ENCODE assay signal across 32 mouse cellular contexts in the genomic region with DNA sequence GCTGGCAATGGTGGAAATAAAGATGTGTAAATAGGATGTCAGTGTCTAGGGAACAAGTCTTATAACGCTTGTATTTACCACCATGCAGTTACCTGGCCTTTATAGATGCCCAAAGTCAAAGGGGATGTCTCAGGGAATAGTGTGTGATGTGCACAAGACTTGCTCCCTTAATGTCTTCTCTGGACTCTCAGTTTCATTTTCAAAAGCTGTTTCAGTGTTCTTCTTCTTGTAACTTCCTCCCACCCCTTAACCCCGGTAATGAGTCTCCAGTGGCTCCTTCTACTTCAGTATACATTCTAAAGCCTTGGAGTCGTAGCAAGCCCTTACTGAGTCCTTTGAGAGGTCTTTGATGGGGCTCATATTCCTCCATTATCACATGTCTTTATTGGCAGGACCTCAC. TPM values are rescaled to one million over a fixed set of nuclear protein-coding genes. Genes with fewer than 3 reads are reported as not detected.
DNase-seq lines count a peak whose midpoint lies in the region; ATAC-seq lines count a peak whose summit lies in the region.
"Had no signal": no experiment of that assay in that cellular context is flagged by ENCODE, and none has a peak within 500 bp of the region (broad histone marks: within the 10 kb centered on the region; RNA-seq: fewer than 3 reads in every experiment).

No protein-coding gene starts in this region.

- H3K9me3 ChIP-seq in kidney, embryonic 16.5 days (ENCODE audit: low read length): no peaks in the 10 kb centered on the region
- no peaks in the 10 kb centered on the region for H3K9me3 ChIP-seq in midbrain, embryonic 15.5 days
- H3K9me3 ChIP-seq: embryonic facial prominence, embryonic 12.5 days; embryonic facial prominence, embryonic 15.5 days; heart, embryonic 12.5 days; heart, embryonic 15.5 days; hindbrain, embryonic 10.5 days; hindbrain, embryonic 13.5 days; intestine, embryonic 15.5 days had no signal

- DNase-seq in CD4-positive, CD25-positive, alpha-beta regulatory T cell, adult 2 months (ENCODE audit: low read depth, low spot score): peak; percentile 23
- peak; percentile 35 for DNase-seq in induced T-regulatory cell, adult 2 months (ENCODE audit: low read depth)
- DNase-seq in gastrocnemius, postnatal 14 days: no peak
- DNase-seq in lung, postnatal 10 days: no peak
- DNase-seq: adrenal gland, adult 8-10 months; adrenal gland, postnatal 25 days; cerebellum, adult 11-12 months; cerebellum, adult 8-10 months; cerebellum, postnatal 14 days; gastrocnemius, postnatal 36 days; heart, adult 18-20 months; heart, postnatal 10 days; heart, postnatal 36 days; kidney, adult 11 months had no signal

- no peaks in the 10 kb centered on the region for H3K4me1 ChIP-seq in kidney, embryonic 16.5 days (ENCODE audit: insufficient read depth, low read length)
- H3K4me1 ChIP-seq in midbrain, embryonic 15.5 days: no peaks in the 10 kb centered on the region
- H3K4me1 ChIP-seq: embryonic facial prominence, embryonic 12.5 days; embryonic facial prominence, embryonic 15.5 days; heart, embryonic 12.5 days; heart, embryonic 15.5 days; hindbrain, embryonic 10.5 days; hindbrain, embryonic 13.5 days; intestine, embryonic 15.5 days had no signal

- no peak overlapping the region for H3K4me2 ChIP-seq in kidney, embryonic 16.5 days (replicated peaks; ENCODE audit: low read depth, low read length)
- H3K4me2 ChIP-seq in midbrain, embryonic 15.5 days: no peak overlapping the region
- H3K4me2 ChIP-seq: embryonic facial prominence, embryonic 12.5 days; embryonic facial prominence, embryonic 15.5 days; heart, embryonic 12.5 days; heart, embryonic 15.5 days; hindbrain, embryonic 13.5 days; intestine, embryonic 15.5 days had no signal

- ATAC-seq in activated CD4-positive, CD25-positive, alpha-beta regulatory T cell, adult 4 months: peak; percentile 43
- peak; percentile 61 for ATAC-seq in megakaryocyte progenitor cell, adult 5-6 weeks (replicated peaks; ENCODE audit: poor library complexity)
- no peak for ATAC-seq in kidney, embryonic 16.5 days (ENCODE audit: low FRiP score, low TSS enrichment)
- ATAC-seq in midbrain, embryonic 15.5 days (replicated peaks): no peak
- ATAC-seq: forebrain, embryonic 14.5 days; hindbrain, embryonic 16.5 days; intestine, embryonic 15.5 days had no signal

- no peaks in the 10 kb centered on the region for H3K27me3 ChIP-seq in kidney, embryonic 16.5 days (ENCODE audit: insufficient read depth, low read length)
- H3K27me3 ChIP-seq in midbrain, embryonic 15.5 days (replicated peaks): no peaks in the 10 kb centered on the region
- H3K27me3 ChIP-seq: embryonic facial prominence, embryonic 12.5 days; embryonic facial prominence, embryonic 15.5 days; heart, embryonic 12.5 days; heart, embryonic 15.5 days; hindbrain, embryonic 13.5 days; intestine, embryonic 15.5 days had no signal

- no peak overlapping the region for H3K27ac ChIP-seq in kidney, embryonic 16.5 days (ENCODE audit: low read length)
- H3K27ac ChIP-seq in midbrain, embryonic 15.5 days: no peak overlapping the region
- H3K27ac ChIP-seq: embryonic facial prominence, embryonic 12.5 days; embryonic facial prominence, embryonic 15.5 days; heart, embryonic 15.5 days; hindbrain, embryonic 10.5 days; hindbrain, embryonic 13.5 days; intestine, embryonic 15.5 days had no signal

- intact Hi-C loops in gastrocnemius, postnatal 14 days (cut with DNase I; ENCODE audit: low total_unique reads): no loop called here

- no peaks in the 10 kb centered on the region for H3K36me3 ChIP-seq in kidney, embryonic 16.5 days (ENCODE audit: insufficient read depth, low read length)
- H3K36me3 ChIP-seq in midbrain, embryonic 15.5 days (replicated peaks): no peaks in the 10 kb centered on the region
- H3K36me3 ChIP-seq: embryonic facial prominence, embryonic 12.5 days; embryonic facial prominence, embryonic 15.5 days; heart, embryonic 12.5 days; heart, embryonic 15.5 days; hindbrain, embryonic 10.5 days; hindbrain, embryonic 13.5 days; intestine, embryonic 15.5 days had no signal

- 80% methylated on average over 3 of the region's 3 CpGs for WGBS in kidney, embryonic 16.5 days
- WGBS in midbrain, embryonic 15.5 days: 86% methylated on average over 3 of the region's 3 CpGs

- no peak overlapping the region for H3K9ac ChIP-seq in kidney, embryonic 16.5 days (replicated peaks; ENCODE audit: low read length)
- no peak overlapping the region for H3K9ac ChIP-seq in midbrain, embryonic 15.5 days
- H3K9ac ChIP-seq: embryonic facial prominence, embryonic 12.5 days; embryonic facial prominence, embryonic 15.5 days; heart, embryonic 12.5 days; heart, embryonic 15.5 days; hindbrain, embryonic 13.5 days; intestine, embryonic 15.5 days had no signal

- no peak overlapping the region for H3K4me3 ChIP-seq in kidney, embryonic 16.5 days (ENCODE audit: low read length)
- H3K4me3 ChIP-seq in midbrain, embryonic 15.5 days: no peak overlapping the region
- H3K4me3 ChIP-seq: embryonic facial prominence, embryonic 12.5 days; embryonic facial prominence, embryonic 15.5 days; heart, embryonic 12.5 days; heart, embryonic 15.5 days; hindbrain, embryonic 10.5 days; hindbrain, embryonic 13.5 days; intestine, embryonic 15.5 days had no signal

RNA-seq across cellular contexts. Expression of a gene that starts 3.6 kb away (rescaled TPM):
- polyA plus RNA-seq in activated CD4-positive, CD25-positive, alpha-beta regulatory T cell, adult 4 months (2017; shearing (Covaris generic)): not detected
- total RNA-seq in megakaryocyte progenitor cell, adult 5-6 weeks (2015): not detected in 2 replicates
- not detected in 2 replicates for total RNA-seq in megakaryocyte progenitor cell, adult 5-6 weeks (2017)
- polyA plus RNA-seq in kidney, embryonic 16.5 days (2015; fragmentation: Nextera tagmentation; extraction: Ambion mirVana): not detected in 2 replicates
- not detected for total RNA-seq in gastrocnemius, postnatal 14 days (2021)
- polyA plus RNA-seq in midbrain, embryonic 15.5 days (2015; fragmentation: Nextera tagmentation; extraction: Ambion mirVana): not detected in 2 replicates
- total RNA-seq: adrenal gland, adult 8-10 months; adrenal gland, postnatal 25 days; gastrocnemius, adult 8-10 months; gastrocnemius, postnatal 36 days; heart, adult 18-20 months; heart, postnatal 10 days; heart, postnatal 36 days; MEL had no signal
- polyA plus RNA-seq: brain, embryonic 14.5 days; C2C12; embryonic facial prominence, embryonic 12.5 days; forebrain, embryonic 11.5 days; forebrain, embryonic 14.5 days; heart, embryonic 12.5 days; heart, embryonic 15.5 days; hindbrain, embryonic 10.5 days; hindbrain, embryonic 13.5 days; hindbrain, embryonic 16.5 days; intestine, embryonic 15.5 days had no signal

RNA-seq across cellular contexts. Expression of a gene that starts 12.0 kb away (rescaled TPM):
- polyA plus RNA-seq in activated CD4-positive, CD25-positive, alpha-beta regulatory T cell, adult 4 months (2017; shearing (Covaris generic)): 10 to 100 TPM in 1 of 2 experiments, 1 to 10 TPM in 1; 9.7 to 10.3 TPM
- 7.4 and 11.5 TPM in 2 replicates for total RNA-seq in megakaryocyte progenitor cell, adult 5-6 weeks (2015)
- 29.3 and 45.8 TPM in 2 replicates for total RNA-seq in megakaryocyte progenitor cell, adult 5-6 weeks (2017)
- polyA plus RNA-seq in kidney, embryonic 16.5 days (2015; fragmentation: Nextera tagmentation; extraction: Ambion mirVana): 0.42 and 0.77 TPM in 2 replicates
- 1 to 10 TPM; 3.5 to 3.7 TPM for total RNA-seq in gastrocnemius, postnatal 14 days (2021)
- 0.28 TPM in 1 of 2 replicates, not detected in the other for polyA plus RNA-seq in midbrain, embryonic 15.5 days (2015; fragmentation: Nextera tagmentation; extraction: Ambion mirVana)
- polyA plus RNA-seq: forebrain, embryonic 14.5 days had no signal

RNA-seq across cellular contexts. Expression of a gene that starts 12.6 kb away (rescaled TPM):
- not detected for polyA plus RNA-seq in activated CD4-positive, CD25-positive, alpha-beta regulatory T cell, adult 4 months (2017; shearing (Covaris generic))
- total RNA-seq in megakaryocyte progenitor cell, adult 5-6 weeks (2015): not detected in 2 replicates
- not detected in 2 replicates for total RNA-seq in megakaryocyte progenitor cell, adult 5-6 weeks (2017)
- polyA plus RNA-seq in kidney, embryonic 16.5 days (2015; fragmentation: Nextera tagmentation; extraction: Ambion mirVana): not detected in 2 replicates
- total RNA-seq in gastrocnemius, postnatal 14 days (2021): not detected
- not detected in 2 replicates for polyA plus RNA-seq in midbrain, embryonic 15.5 days (2015; fragmentation: Nextera tagmentation; extraction: Ambion mirVana)
- total RNA-seq: adrenal gland, adult 8-10 months; adrenal gland, postnatal 25 days; gastrocnemius, adult 8-10 months; gastrocnemius, postnatal 36 days; heart, adult 18-20 months; heart, postnatal 10 days; heart, postnatal 36 days; MEL had no signal
- polyA plus RNA-seq: brain, embryonic 14.5 days; C2C12; embryonic facial prominence, embryonic 12.5 days; forebrain, embryonic 11.5 days; forebrain, embryonic 14.5 days; heart, embryonic 12.5 days; heart, embryonic 15.5 days; hindbrain, embryonic 10.5 days; hindbrain, embryonic 13.5 days; hindbrain, embryonic 16.5 days; intestine, embryonic 15.5 days had no signal

RNA-seq across cellular contexts. Expression of a gene that starts 18.0 kb away (rescaled TPM):
- polyA plus RNA-seq in activated CD4-positive, CD25-positive, alpha-beta regulatory T cell, adult 4 months (2017; shearing (Covaris generic)): under 1 TPM in 1 of 2 experiments, not detected in 1; 0.11 TPM
- total RNA-seq in megakaryocyte progenitor cell, adult 5-6 weeks (2015): 0.27 TPM in 1 of 2 replicates, not detected in the other
- total RNA-seq in megakaryocyte progenitor cell, adult 5-6 weeks (2017): not detected in 2 replicates
- polyA plus RNA-seq in kidney, embryonic 16.5 days (2015; fragmentation: Nextera tagmentation; extraction: Ambion mirVana): not detected in 2 replicates
- total RNA-seq in gastrocnemius, postnatal 14 days (2021): under 1 TPM; 0.14 to 0.22 TPM
- not detected in 2 replicates for polyA plus RNA-seq in midbrain, embryonic 15.5 days (2015; fragmentation: Nextera tagmentation; extraction: Ambion mirVana)
- total RNA-seq: adrenal gland, postnatal 25 days; gastrocnemius, adult 8-10 months; MEL had no signal
- polyA plus RNA-seq: brain, embryonic 14.5 days; C2C12; forebrain, embryonic 11.5 days; forebrain, embryonic 14.5 days; heart, embryonic 12.5 days; heart, embryonic 15.5 days; hindbrain, embryonic 10.5 days; hindbrain, embryonic 13.5 days; hindbrain, embryonic 16.5 days; intestine, embryonic 15.5 days had no signal

RNA-seq across cellular contexts. Expression of a gene that starts 18.7 kb away (rescaled TPM):
- not detected for polyA plus RNA-seq in activated CD4-positive, CD25-positive, alpha-beta regulatory T cell, adult 4 months (2017; shearing (Covaris generic))
- not detected in 2 replicates for total RNA-seq in megakaryocyte progenitor cell, adult 5-6 weeks (2015)
- total RNA-seq in megakaryocyte progenitor cell, adult 5-6 weeks (2017): not detected in 2 replicates
- not detected in 2 replicates for polyA plus RNA-seq in kidney, embryonic 16.5 days (2015; fragmentation: Nextera tagmentation; extraction: Ambion mirVana)
- total RNA-seq in gastrocnemius, postnatal 14 days (2021): not detected
- not detected in 2 replicates for polyA plus RNA-seq in midbrain, embryonic 15.5 days (2015; fragmentation: Nextera tagmentation; extraction: Ambion mirVana)
- total RNA-seq: adrenal gland, adult 8-10 months; adrenal gland, postnatal 25 days; gastrocnemius, adult 8-10 months; gastrocnemius, postnatal 36 days; heart, adult 18-20 months; heart, postnatal 10 days; heart, postnatal 36 days; MEL had no signal
- polyA plus RNA-seq: brain, embryonic 14.5 days; C2C12; embryonic facial prominence, embryonic 12.5 days; embryonic facial prominence, embryonic 15.5 days; forebrain, embryonic 11.5 days; forebrain, embryonic 14.5 days; heart, embryonic 12.5 days; heart, embryonic 15.5 days; hindbrain, embryonic 10.5 days; hindbrain, embryonic 13.5 days; hindbrain, embryonic 16.5 days; intestine, embryonic 15.5 days had no signal

Comparison
In these comparisons a context has a peak if more than half of its experiments do, and no peak if none do; other contexts are left out.
1. DNase-seq: peak in CD4-positive, CD25-positive, alpha-beta regulatory T cell, adult 2 months (single experiment) and induced T-regulatory cell, adult 2 months (single experiment); none in gastrocnemius, postnatal 14 days (single experiment) and lung, postnatal 10 days (single experiment).
2. ATAC-seq: peak in activated CD4-positive, CD25-positive, alpha-beta regulatory T cell, adult 4 months (single experiment) and megakaryocyte progenitor cell, adult 5-6 weeks (single experiment); none in kidney, embryonic 16.5 days (single experiment) and midbrain, embryonic 15.5 days (single experiment).